Mouse (Mus musculus): ENCODE results near the gene Ksr1.

Ksr1 gene

DNA sequence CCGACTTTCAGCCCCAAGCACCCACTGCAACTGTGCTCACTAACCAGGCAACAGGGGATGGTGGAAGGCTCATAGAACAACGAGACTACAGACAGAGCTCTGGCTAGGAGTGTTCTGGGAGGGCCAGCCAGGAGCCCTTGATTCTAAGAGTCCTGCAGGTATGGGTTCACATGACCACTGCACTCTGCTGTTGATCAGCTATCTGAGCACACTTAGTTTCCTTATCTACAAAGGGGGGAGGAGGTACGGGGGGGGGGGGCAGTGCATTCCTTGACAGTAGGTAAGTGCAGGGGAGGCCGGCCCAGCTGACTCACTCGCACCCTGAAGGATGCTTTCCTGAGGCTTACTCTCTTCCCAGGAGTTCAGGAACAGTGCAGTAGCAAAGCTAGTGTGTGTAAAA is 61.1 kb downstream of the Ksr1 start:
- no peak for DNase-seq (ENCODE audit: low read depth, low spot score)
- Histone ChIP-seq H3K27me3 (ENCODE audit: control insufficient read depth, insufficient read depth, low read length, poor library complexity, severe bottlenecking) (no peaks in the 10 kb centered on the region), H3K36me3 (ENCODE audit: control insufficient read depth, insufficient read depth, low read length, poor library complexity, severe bottlenecking) (no peaks in the 10 kb centered on the region)

- no peak for DNase-seq (ENCODE audit: low read depth, low spot score)
- no peaks in the 10 kb centered on the region for H3K27me3 ChIP-seq (ENCODE audit: control insufficient read depth, insufficient read depth, low read length, poor library complexity, severe bottlenecking)
- H3K36me3 ChIP-seq (ENCODE audit: control insufficient read depth, insufficient read depth, low read length, poor library complexity, severe bottlenecking), result no peaks in the 10 kb centered on the region
Measured at GRCm38 (mm10) chr11:79083018-79083441, 63.2 kb downstream of the Ksr1 start.

DNA sequence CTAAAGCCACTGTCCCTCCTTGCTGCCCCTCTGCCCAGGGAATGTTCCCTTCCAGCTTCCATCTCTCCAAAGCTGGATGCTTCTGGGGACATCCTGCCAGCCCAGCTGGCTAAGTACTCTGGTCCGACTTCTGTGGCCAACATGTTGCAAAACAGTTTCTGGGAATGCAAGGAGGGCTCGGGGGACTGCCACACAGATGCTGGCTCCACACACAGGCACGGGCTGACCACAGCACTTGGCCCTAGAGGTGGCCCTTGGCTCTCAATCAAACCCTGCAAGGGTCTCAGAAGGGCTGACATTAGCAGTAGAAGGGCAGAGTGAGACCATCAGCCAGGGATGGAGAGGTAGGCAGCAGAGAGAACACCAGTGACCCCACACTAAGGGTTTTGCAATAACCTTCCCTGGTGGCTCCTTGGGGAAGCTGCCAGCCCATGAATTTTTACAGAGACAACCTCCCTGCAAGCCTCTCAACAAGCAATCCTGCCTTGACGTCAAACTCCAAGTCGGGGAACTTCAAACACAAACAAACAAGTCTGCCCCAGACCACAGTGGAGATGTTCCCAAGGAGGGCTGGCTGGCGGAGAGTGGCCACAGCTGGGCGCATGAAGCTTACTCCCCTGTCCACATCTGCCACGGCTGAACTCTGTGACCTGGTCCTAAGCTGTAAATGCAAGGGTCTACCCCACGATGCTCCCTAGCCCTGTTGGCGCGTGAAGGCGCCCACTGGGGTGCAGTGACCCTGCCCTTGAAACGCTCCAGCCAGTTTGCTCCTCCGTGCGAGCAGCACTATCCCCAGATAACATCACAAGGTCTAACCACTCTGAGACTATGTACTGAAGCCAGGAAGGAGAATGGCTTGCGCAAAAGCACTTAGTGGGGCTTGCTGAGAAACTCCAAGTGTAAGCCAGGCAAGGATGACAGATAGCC is 65.0 kb downstream of the Ksr1 start:
- H3K36me3 ChIP-seq (ENCODE audit: control insufficient read depth, insufficient read depth, low read length, poor library complexity, severe bottlenecking), result no peaks in the 10 kb centered on the region
- DNase-seq (ENCODE audit: low read depth, low spot score), result no peak
- no peaks in the 10 kb centered on the region for H3K27me3 ChIP-seq (ENCODE audit: control insufficient read depth, insufficient read depth, low read length, poor library complexity, severe bottlenecking)

DNA sequence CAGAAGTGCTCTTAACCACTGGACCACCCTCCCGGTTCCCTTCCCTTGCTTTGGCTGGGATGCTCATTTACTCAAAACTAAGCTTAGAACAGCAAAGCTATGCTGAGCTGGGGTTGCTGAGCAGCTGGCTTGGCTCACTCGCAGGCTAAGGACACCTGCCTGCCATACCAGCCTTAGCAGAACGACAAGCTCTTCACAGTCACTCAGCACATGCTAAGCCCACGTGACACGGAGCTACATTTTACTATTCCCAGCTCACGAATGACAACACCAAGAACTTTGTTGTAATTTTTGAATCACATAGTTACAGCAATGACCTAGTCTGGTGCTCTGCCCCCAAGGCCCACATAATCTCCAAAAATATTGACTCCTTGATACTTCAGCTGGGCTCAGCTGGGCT is 66.1 kb downstream of the Ksr1 start:
- no peaks in the 10 kb centered on the region for H3K36me3 ChIP-seq (ENCODE audit: control insufficient read depth, insufficient read depth, low read length, poor library complexity, severe bottlenecking)
- DNase-seq (ENCODE audit: low read depth, low spot score), result no peak
- H3K27me3 ChIP-seq (ENCODE audit: control insufficient read depth, insufficient read depth, low read length, poor library complexity, severe bottlenecking), result no peaks in the 10 kb centered on the region

DNA sequence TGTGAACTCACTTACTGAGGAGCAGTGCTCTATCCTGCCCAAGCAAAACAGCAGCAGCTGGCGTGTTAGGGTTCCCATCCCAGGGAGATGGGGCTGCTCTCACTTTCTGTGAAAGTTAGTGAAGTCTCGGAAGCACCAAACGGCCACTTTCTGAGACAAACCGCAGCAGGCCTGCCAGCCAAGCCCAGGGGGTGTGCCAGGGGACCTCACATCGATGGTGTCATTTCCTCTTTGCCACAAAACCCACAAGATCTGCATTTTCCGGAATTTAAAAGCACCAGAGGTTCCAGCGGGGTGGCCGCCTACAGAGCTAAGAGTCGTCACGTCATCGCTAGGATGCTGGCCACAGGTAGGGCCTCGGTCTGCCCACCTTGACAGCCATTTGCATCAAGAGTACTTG is 69.7 kb downstream of the Ksr1 start:
- H3K36me3 ChIP-seq (ENCODE audit: control insufficient read depth, insufficient read depth, low read length, poor library complexity, severe bottlenecking), result no peaks in the 10 kb centered on the region
- no peaks in the 10 kb centered on the region for H3K27me3 ChIP-seq (ENCODE audit: control insufficient read depth, insufficient read depth, low read length, poor library complexity, severe bottlenecking)
- peak; percentile 92 for DNase-seq (ENCODE audit: low read depth, low spot score)

- H3K36me3 ChIP-seq (ENCODE audit: control insufficient read depth, insufficient read depth, low read length, poor library complexity, severe bottlenecking), result no peaks in the 10 kb centered on the region
- H3K27me3 ChIP-seq (ENCODE audit: control insufficient read depth, insufficient read depth, low read length, poor library complexity, severe bottlenecking), result no peaks in the 10 kb centered on the region
- DNase-seq (ENCODE audit: low read depth, low spot score), result no peak
Measured at GRCm38 (mm10) chr11:79075044-79075443, 71.2 kb downstream of the Ksr1 start.

DNA sequence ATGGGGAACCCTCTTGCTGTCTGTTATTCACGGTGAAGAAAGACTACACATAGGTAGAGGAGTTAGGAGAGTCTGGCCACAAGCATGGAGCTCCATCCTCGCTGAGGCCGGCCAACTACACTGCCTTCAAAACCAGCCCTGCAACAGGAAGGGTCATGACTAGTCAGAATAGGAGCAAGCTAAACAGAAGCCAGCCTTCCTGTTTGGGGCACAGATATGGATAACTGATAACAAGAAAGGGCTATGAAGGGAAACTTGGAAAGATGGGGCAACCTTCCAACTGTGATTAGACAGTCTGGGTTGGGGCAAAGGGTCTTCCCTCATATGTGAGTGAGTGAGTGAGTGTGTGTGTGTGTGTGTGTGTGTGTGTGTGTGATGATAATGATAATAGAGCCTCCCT is 71.6 kb downstream of the Ksr1 start:
- no peak for DNase-seq (ENCODE audit: low read depth, low spot score)

DNA sequence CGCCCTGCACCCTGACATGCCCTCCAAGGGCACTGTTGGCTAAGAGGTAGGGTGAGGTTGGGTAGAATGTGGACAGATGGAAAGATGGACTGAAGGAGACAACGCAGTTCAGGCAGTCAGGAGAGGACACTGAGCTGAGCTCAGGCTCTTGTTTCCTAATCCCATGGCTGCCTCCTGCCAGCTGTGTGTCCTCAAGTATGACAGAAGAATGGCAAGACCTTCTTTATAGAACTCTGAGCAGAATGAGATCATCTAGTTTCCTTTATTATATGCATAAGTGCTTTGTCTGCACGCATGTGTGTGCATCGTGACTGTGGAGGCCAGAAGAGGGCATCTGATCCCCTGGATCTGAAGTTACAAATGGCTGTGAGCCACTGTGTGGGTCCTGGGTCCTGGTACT is 72.6 kb downstream of the Ksr1 start:
- H3K36me3 ChIP-seq (ENCODE audit: control insufficient read depth, insufficient read depth, low read length, poor library complexity, severe bottlenecking), result no peaks in the 10 kb centered on the region
- no peaks in the 10 kb centered on the region for H3K27me3 ChIP-seq (ENCODE audit: control insufficient read depth, insufficient read depth, low read length, poor library complexity, severe bottlenecking)
- DNase-seq (ENCODE audit: low read depth, low spot score), result no peak

More for the DNA sequence above, 71.6 kb downstream of the Ksr1 start:
- Histone ChIP-seq H3K36me3 (ENCODE audit: control insufficient read depth, insufficient read depth, low read length, poor library complexity, severe bottlenecking) (no peaks in the 10 kb centered on the region), H3K27me3 (ENCODE audit: control insufficient read depth, insufficient read depth, low read length, poor library complexity, severe bottlenecking) (no peaks in the 10 kb centered on the region)

DNA sequence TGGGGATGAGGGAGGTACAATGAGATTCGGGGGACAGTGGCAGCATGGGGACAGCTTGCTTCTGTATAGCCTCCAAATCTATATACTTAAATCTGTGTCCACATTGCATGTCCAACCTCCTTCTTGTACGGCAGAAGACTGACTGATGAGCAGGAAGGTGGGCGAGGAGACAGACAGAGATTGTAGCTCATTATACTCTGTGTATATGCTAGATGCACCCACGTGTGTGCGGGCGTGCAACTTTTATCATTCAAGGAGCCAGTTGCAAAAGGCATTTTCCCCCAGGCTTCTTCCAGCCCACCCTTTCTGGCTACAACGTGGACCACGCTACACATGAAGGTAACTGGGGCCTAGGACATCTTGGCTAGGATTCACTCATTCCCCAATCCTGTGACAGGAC is 74.1 kb downstream of the Ksr1 start:
- DNase-seq (ENCODE audit: low read depth, low spot score), result no peak
- no peaks in the 10 kb centered on the region for H3K27me3 ChIP-seq (ENCODE audit: control insufficient read depth, insufficient read depth, low read length, poor library complexity, severe bottlenecking)
- no peaks in the 10 kb centered on the region for H3K36me3 ChIP-seq (ENCODE audit: control insufficient read depth, insufficient read depth, low read length, poor library complexity, severe bottlenecking)

GRCm38 (mm10) chr11:79071082-79071972 is 74.9 kb downstream of the Ksr1 start:
- no peak for DNase-seq (ENCODE audit: low read depth, low spot score)
- no peaks in the 10 kb centered on the region for H3K36me3 ChIP-seq (ENCODE audit: control insufficient read depth, insufficient read depth, low read length, poor library complexity, severe bottlenecking)
- no peaks in the 10 kb centered on the region for H3K27me3 ChIP-seq (ENCODE audit: control insufficient read depth, insufficient read depth, low read length, poor library complexity, severe bottlenecking)

- Histone ChIP-seq H3K27me3 (ENCODE audit: control insufficient read depth, insufficient read depth, low read length, poor library complexity, severe bottlenecking) (no peaks in the 10 kb centered on the region), H3K36me3 (ENCODE audit: control insufficient read depth, insufficient read depth, low read length, poor library complexity, severe bottlenecking) (no peaks in the 10 kb centered on the region)
- DNase-seq (ENCODE audit: low read depth, low spot score), result no peak
Measured at GRCm38 (mm10) chr11:79069453-79070153, 76.6 kb downstream of the Ksr1 start.

DNA sequence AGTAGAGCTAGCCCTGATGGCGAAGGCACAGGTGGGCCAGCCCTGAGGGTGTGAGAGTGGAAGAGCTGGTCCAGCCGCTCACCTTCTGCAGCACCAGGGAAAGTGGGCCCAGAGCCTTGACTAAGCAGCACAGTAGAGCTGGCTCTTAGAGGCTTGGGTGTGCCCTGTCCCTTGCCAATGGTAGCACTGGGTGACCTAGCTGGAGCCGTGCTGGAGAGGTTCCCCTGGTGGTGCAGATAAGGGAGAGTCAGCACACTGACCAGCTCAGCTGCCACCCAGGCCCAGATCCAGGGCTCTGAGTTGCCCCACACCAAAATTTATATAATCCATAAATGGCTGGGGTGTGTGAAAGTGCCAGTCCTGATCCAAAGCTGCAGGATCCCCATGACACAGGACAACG is 79.0 kb downstream of the Ksr1 start:
- DNase-seq (ENCODE audit: low read depth, low spot score), result no peak
- Histone ChIP-seq H3K36me3 (ENCODE audit: control insufficient read depth, insufficient read depth, low read length, poor library complexity, severe bottlenecking) (no peaks in the 10 kb centered on the region), H3K27me3 (ENCODE audit: control insufficient read depth, insufficient read depth, low read length, poor library complexity, severe bottlenecking) (no peaks in the 10 kb centered on the region)

DNA sequence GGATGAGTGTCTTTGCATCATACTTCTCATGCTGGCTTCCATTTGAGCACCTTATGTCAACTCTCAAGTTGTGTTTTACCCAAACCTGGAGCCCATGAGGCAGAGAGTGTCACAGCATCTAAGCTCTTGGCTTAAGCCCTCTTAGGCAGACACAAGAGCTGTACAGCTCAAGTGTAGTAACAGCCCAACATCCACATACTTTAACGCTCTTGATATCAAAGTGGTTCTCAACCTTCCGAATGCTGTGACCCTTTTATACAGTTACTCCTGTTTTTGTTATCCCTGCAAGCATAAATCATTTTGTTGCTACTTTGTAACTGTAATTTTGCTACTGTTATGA is 80.0 kb downstream of the Ksr1 start:
- DNase-seq (ENCODE audit: low read depth, low spot score), result no peak
- H3K36me3 ChIP-seq (ENCODE audit: control insufficient read depth, insufficient read depth, low read length, poor library complexity, severe bottlenecking), result no peaks in the 10 kb centered on the region

GRCm38 (mm10) chr11:79065463-79066190 is 80.6 kb downstream of the Ksr1 start:
- DNase-seq (ENCODE audit: low read depth, low spot score), result no peak
- H3K36me3 ChIP-seq (ENCODE audit: control insufficient read depth, insufficient read depth, low read length, poor library complexity, severe bottlenecking), result no peaks in the 10 kb centered on the region
- H3K27me3 ChIP-seq (ENCODE audit: control insufficient read depth, insufficient read depth, low read length, poor library complexity, severe bottlenecking), result no peaks in the 10 kb centered on the region

More for the DNA sequence above, 80.0 kb downstream of the Ksr1 start:
- no peaks in the 10 kb centered on the region for H3K27me3 ChIP-seq (ENCODE audit: control insufficient read depth, insufficient read depth, low read length, poor library complexity, severe bottlenecking)
